Mouse (Mus musculus) CD4-positive naive resting alpha-beta T cell, adult 57 days (primary cell): ENCODE results near the gene Pdk2. TPM values are rescaled to one million over a fixed set of nuclear protein-coding genes. Genes with fewer than 3 reads are reported as not detected.

Experiments
- total RNA-seq: library from RNA; stranded (reverse); gene quantifications from one replicate; pipeline ENCODE4 v1.2.4, GENCODE M21; 2023

Gene Pdk2
- total RNA-seq: 11.4 TPM

GRCm38 (mm10) chr11:95041139-95041609, at the start of gene Pdk2:
Gene Pdk2, minus strand, starts transcription at chr11:95041354.

GRCm38 (mm10) chr11:95076536-95077111, 35.5 kb upstream of the Pdk2 start, which contains the start of gene Itga3:
Gene Itga3, minus strand, starts transcription at chr11:95076801.

GRCm38 (mm10) chr11:95009629-95010014, 31.5 kb downstream of the Pdk2 start, which contains the start of gene Samd14:
Gene Samd14, plus strand, starts transcription at chr11:95009879.

DNA sequence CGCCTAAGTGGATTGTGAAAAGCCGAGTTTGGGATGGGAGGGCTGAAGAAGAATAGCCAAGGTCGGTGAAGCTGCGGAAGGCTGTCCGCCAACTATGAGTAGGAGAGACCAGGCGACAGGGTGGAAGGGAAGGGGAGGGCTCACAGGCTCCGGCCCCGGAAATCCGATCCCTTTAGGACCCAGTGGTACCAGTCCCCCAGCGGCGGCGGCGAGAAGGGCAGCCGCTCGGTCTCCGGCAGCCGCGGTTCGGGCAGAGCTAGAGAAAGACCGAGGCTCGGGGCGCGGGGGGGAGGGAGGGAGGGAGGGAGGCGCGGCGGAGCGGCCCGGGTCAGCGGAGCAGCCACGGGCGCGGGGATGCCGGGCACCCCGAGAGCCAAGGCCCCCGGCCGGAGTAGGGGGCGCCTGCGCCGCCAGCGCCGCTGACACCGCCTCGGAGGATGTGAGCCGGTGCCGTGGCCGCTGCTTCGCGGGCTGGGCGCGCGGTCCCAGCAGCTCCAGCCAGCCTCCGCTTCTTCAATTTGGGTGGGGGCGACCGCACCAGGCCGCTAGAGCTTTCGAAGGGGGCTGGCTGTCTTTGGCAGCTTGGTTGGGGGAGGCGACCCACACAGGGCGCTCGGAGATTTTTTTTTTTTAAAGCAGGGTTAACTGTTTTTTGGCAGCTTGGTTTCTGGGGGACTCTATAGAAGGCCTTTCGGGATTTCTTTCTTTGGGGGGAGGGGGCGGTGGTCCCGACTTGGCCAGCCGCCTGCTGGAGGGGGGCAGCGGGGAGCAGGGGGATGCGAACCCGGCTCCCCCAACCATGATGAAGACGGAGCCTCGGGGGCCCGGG, 50.2 kb downstream of the Pdk2 start, which contains the start of gene Ppp1r9b:
Gene Ppp1r9b (plus strand): TSS at position 287 of the 829 bp plus-strand sequence.

Other genes starting within 250 kb of the Pdk2 start
- gene Col1a1, start 105.1 kb downstream of the Pdk2 start, total RNA-seq: 3.5 TPM
- not detected for gene Hils1, start 73.8 kb downstream of the Pdk2 start, total RNA-seq
- gene Sgca, start 65.0 kb downstream of the Pdk2 start, total RNA-seq: not detected
- 141 TPM for gene Ppp1r9b, start 50.3 kb downstream of the Pdk2 start, total RNA-seq
- 0.21 TPM for gene Samd14, start 31.5 kb downstream of the Pdk2 start, total RNA-seq
- gene Itga3, start 35.4 kb upstream of the Pdk2 start, total RNA-seq: 4.7 TPM
- gene Dlx3, start 78.8 kb upstream of the Pdk2 start, total RNA-seq: not detected
- not detected for gene Dlx4, start 104.9 kb upstream of the Pdk2 start, total RNA-seq
- gene Tac4, start 220.2 kb upstream of the Pdk2 start, total RNA-seq: not detected